Mouse (Mus musculus): ENCODE data around the gene Smco1. TPM values are rescaled to one million over a fixed set of nuclear protein-coding genes. Genes with fewer than 3 reads are reported as not detected.
A peak's percentile ranks its signal among the peaks of the same experiment; 100 is the strongest.
"Not testable (repeated sequence)": the region's sequence is repeated elsewhere in the genome, so short reads cannot be mapped to it uniquely, and the experiment has no call there.

The Smco1 gene
- polyA plus RNA-seq, 1 experiment, result 0.11 TPM

DNA sequence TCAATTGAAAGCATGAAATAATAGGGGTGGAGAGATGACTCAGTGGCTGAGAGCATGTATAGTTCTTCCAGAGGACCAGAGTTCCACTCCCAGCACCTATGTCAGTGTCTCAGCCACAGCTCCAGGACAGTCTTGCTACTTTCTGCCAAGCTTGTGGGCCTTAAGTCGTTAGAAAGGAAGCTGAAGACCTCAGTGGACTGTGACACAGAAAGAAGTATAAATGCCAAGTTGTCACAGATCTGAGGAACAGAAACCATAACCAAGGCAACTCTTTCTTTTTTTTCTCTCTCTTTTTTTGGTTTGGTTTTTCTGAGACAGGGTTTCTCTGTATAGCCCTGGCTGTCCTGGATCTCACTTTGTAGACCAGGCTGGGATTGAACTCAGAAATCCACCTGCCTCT, 4.6 kb downstream of the Smco1 start:
- no peak for TF ChIP-seq POLR2A (IDR thresholded peaks at IDR 0.05; ENCODE audit: borderline replicate concordance, extremely low read depth, insufficient read depth, insufficient read length, poor library complexity, severe bottlenecking)
- TF ChIP-seq CTCF (IDR thresholded peaks at IDR 0.05; ENCODE audit: borderline replicate concordance, extremely low read depth, insufficient read depth, insufficient read length), result no peak
- DNase-seq (ENCODE audit: low read depth), result no peak

- TF ChIP-seq POLR2A (IDR thresholded peaks at IDR 0.05; ENCODE audit: borderline replicate concordance, extremely low read depth, insufficient read depth, insufficient read length, poor library complexity, severe bottlenecking) (0 out of 2 replicates have a peak, but pooled peaks have one; percentile 44), CTCF (IDR thresholded peaks at IDR 0.05; ENCODE audit: borderline replicate concordance, extremely low read depth, insufficient read depth, insufficient read length) (no peak)
- peak; percentile 96 for DNase-seq (ENCODE audit: low read depth)
Measured at GRCm38 (mm10) chr16:32277308-32278256, 6.3 kb downstream of the Smco1 start, which contains the start of gene Rnf168. Gene Rnf168, plus strand, starts transcription at chr16:32277459.

GRCm38 (mm10) chr16:32278396-32278795, 7.1 kb downstream of the Smco1 start:
- TF ChIP-seq CTCF (IDR thresholded peaks at IDR 0.05; ENCODE audit: borderline replicate concordance, extremely low read depth, insufficient read depth, insufficient read length) (no peak), POLR2A (IDR thresholded peaks at IDR 0.05; ENCODE audit: borderline replicate concordance, extremely low read depth, insufficient read depth, insufficient read length, poor library complexity, severe bottlenecking) (no peak)
- DNase-seq (ENCODE audit: low read depth), result no peak

GRCm38 (mm10) chr16:32280211-32280610, 8.9 kb downstream of the Smco1 start:
- TF ChIP-seq POLR2A (IDR thresholded peaks at IDR 0.05; ENCODE audit: borderline replicate concordance, extremely low read depth, insufficient read depth, insufficient read length, poor library complexity, severe bottlenecking) (no peak), CTCF (IDR thresholded peaks at IDR 0.05; ENCODE audit: borderline replicate concordance, extremely low read depth, insufficient read depth, insufficient read length) (no peak)
- DNase-seq (ENCODE audit: low read depth), result no peak

DNA sequence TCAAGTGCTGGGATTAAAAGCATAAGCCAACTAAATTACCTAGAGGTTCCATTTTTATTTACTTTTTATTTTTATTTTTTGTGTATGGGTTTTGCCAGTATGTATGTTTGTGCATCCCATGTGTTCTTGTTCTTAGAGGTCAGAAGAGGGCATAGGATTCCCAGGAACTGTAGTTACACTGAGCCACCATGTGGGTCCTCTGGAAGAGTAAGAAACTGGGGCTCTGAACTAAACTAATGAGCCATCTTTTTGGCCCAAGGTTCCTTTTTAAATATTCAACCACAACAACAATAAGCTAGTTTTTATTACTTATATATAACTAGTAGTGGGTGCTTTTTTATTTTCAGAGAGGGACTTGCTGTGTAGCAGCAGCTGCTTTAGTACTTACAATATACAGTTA, 11.3 kb downstream of the Smco1 start:
- TF ChIP-seq CTCF (IDR thresholded peaks at IDR 0.05; ENCODE audit: borderline replicate concordance, extremely low read depth, insufficient read depth, insufficient read length), result no peak
- TF ChIP-seq POLR2A (IDR thresholded peaks at IDR 0.05; ENCODE audit: borderline replicate concordance, extremely low read depth, insufficient read depth, insufficient read length, poor library complexity, severe bottlenecking), result no peak
- no peak for DNase-seq (ENCODE audit: low read depth)

GRCm38 (mm10) chr16:32291821-32292220, 20.6 kb downstream of the Smco1 start:
- TF ChIP-seq CTCF (IDR thresholded peaks at IDR 0.05; ENCODE audit: borderline replicate concordance, extremely low read depth, insufficient read depth, insufficient read length) (no peak), POLR2A (IDR thresholded peaks at IDR 0.05; ENCODE audit: borderline replicate concordance, extremely low read depth, insufficient read depth, insufficient read length, poor library complexity, severe bottlenecking) (no peak)
- no peak for DNase-seq (ENCODE audit: low read depth)

- DNase-seq (ENCODE audit: low read depth), result not testable (repeated sequence)
Measured at GRCm38 (mm10) chr16:32299617-32300016, 28.3 kb downstream of the Smco1 start.

- DNase-seq (ENCODE audit: low read depth), result no peak
- TF ChIP-seq CTCF (IDR thresholded peaks at IDR 0.05; ENCODE audit: borderline replicate concordance, extremely low read depth, insufficient read depth, insufficient read length) (no peak), POLR2A (IDR thresholded peaks at IDR 0.05; ENCODE audit: borderline replicate concordance, extremely low read depth, insufficient read depth, insufficient read length, poor library complexity, severe bottlenecking) (no peak)
Measured at GRCm38 (mm10) chr16:32303046-32303445, 31.8 kb downstream of the Smco1 start.

- DNase-seq (ENCODE audit: low read depth), result no peak
- TF ChIP-seq CTCF (IDR thresholded peaks at IDR 0.05; ENCODE audit: borderline replicate concordance, extremely low read depth, insufficient read depth, insufficient read length) (no peak), POLR2A (IDR thresholded peaks at IDR 0.05; ENCODE audit: borderline replicate concordance, extremely low read depth, insufficient read depth, insufficient read length, poor library complexity, severe bottlenecking) (no peak)
Measured at GRCm38 (mm10) chr16:32303886-32304285, 32.6 kb downstream of the Smco1 start.

DNA sequence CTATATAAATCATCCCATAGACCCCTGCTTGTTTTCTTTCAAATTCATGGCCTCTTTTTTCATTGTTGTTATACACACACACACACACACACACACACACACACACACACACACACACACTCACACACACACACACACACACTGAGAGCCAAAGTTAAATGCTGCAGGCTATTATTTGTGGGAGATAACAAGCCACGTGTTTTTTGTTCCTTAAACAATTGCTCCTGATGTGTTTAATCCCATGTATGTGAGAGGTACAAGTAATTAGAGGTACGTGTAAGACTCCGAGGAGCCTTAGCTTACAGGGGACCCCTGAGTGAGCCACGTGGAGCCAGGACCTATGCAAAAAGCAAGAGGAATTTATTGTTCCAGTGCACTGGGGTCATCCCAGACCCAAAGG, 40.7 kb downstream of the Smco1 start:
- DNase-seq (ENCODE audit: low read depth), result no peak
- no peak for TF ChIP-seq POLR2A (IDR thresholded peaks at IDR 0.05; ENCODE audit: borderline replicate concordance, extremely low read depth, insufficient read depth, insufficient read length, poor library complexity, severe bottlenecking)
- TF ChIP-seq CTCF (IDR thresholded peaks at IDR 0.05; ENCODE audit: borderline replicate concordance, extremely low read depth, insufficient read depth, insufficient read length), result no peak

DNA sequence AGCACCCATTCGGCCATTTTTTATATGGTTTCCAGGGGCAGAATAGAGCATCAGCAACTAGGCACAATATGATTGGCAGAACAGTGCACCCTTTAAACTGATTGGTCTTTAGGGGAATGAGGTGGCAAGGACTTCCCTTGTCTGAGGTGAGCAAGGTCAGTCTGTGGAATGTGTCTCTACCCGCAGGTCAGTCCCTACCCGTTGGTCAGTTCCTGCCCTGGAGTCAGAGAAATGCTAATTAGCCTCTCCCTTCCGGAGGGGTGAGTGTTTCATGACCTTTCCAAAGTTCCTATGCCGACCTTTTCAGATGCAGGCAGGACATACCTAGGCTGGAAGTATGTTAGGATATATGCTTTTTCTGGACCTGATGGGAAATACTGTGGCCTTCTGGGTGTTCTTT, 41.1 kb downstream of the Smco1 start:
- TF ChIP-seq POLR2A (IDR thresholded peaks at IDR 0.05; ENCODE audit: borderline replicate concordance, extremely low read depth, insufficient read depth, insufficient read length, poor library complexity, severe bottlenecking) (no peak), CTCF (IDR thresholded peaks at IDR 0.05; ENCODE audit: borderline replicate concordance, extremely low read depth, insufficient read depth, insufficient read length) (no peak)
- no peak for DNase-seq (ENCODE audit: low read depth)

- DNase-seq (ENCODE audit: low read depth), result no peak
- TF ChIP-seq POLR2A (IDR thresholded peaks at IDR 0.05; ENCODE audit: borderline replicate concordance, extremely low read depth, insufficient read depth, insufficient read length, poor library complexity, severe bottlenecking), result no peak
- TF ChIP-seq CTCF (IDR thresholded peaks at IDR 0.05; ENCODE audit: borderline replicate concordance, extremely low read depth, insufficient read depth, insufficient read length), result no peak
Measured at GRCm38 (mm10) chr16:32312859-32313258, 41.6 kb downstream of the Smco1 start.
